35 mouse cellular contexts compared by ENCODE assay signal in the genomic region with DNA sequence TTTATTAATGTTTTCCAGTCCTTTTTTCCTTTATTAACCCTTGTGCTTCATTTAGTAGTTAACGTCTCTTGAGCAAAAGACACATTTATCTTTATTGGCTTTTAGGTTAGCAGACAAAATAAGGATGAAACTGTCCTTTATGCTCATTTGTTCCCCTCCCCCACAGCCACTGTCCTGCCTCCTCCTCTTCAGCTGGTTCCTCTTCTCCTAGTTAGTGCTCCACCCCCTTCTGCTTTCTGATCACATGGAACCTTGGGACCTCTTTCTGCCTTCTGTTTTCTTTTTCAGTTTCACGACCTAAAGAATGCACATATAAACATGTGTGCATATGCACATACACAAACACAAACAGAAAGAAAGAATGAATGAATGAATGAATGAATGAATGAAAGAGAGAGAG. TPM values are rescaled to one million over a fixed set of nuclear protein-coding genes. Genes with fewer than 3 reads are reported as not detected.
A peak's percentile ranks its signal among the peaks of the same experiment; 100 is the strongest.
DNase-seq lines count a peak whose midpoint lies in the region; ATAC-seq and TF ChIP-seq lines count a peak whose summit lies in the region.
"Had no signal": no experiment of that assay in that cellular context is flagged by ENCODE, and none has a peak within 500 bp of the region (broad histone marks: within the 10 kb centered on the region; RNA-seq: fewer than 3 reads in every experiment).

No protein-coding gene starts in this region.

- no peak overlapping the region for H3K9ac ChIP-seq in kidney, embryonic 15.5 days
- H3K9ac ChIP-seq: hindbrain, embryonic 15.5 days; midbrain, embryonic 13.5 days; stomach, embryonic 15.5 days had no signal

- DNase-seq in layer of hippocampus, adult 9-11 months: peak; percentile 45
- DNase-seq in layer of hippocampus, adult 8-10 months (ENCODE audit: low spot score in 2 of 2): no peak
- DNase-seq in A20 (ENCODE audit: low read depth, low spot score): peak; percentile 40
- DNase-seq in left cerebral cortex, postnatal 25 days (ENCODE audit: low spot score in 2 of 2): no peak
- no peak for DNase-seq in urinary bladder, adult 2 months (ENCODE audit: low spot score)
- DNase-seq: adrenal gland, postnatal 10 days; cerebellum, adult 9-10 months; gastrocnemius, postnatal 14 days; heart, adult 2 months; heart, postnatal 36 days; kidney, adult 8-10 months; kidney, postnatal 25 days; liver; right cerebral cortex, postnatal 14 days had no signal

- intact Hi-C loops in left cerebral cortex, postnatal 25 days (cut with DNase I): no loop called here

- H3K36me3 ChIP-seq in macrophage (ENCODE audit: inconsistent target): no peaks in the 10 kb centered on the region
- H3K36me3 ChIP-seq in kidney, embryonic 15.5 days: no peaks in the 10 kb centered on the region
- H3K36me3 ChIP-seq: forebrain, embryonic 10.5 days; hindbrain, embryonic 15.5 days; limb, embryonic 10.5 days; midbrain, embryonic 13.5 days; stomach, embryonic 15.5 days had no signal

- ATAC-seq in kidney, embryonic 15.5 days (replicated peaks; ENCODE audit: low FRiP score): no peak
- ATAC-seq: forebrain, embryonic 16.5 days; midbrain, embryonic 13.5 days had no signal

- no peaks in the 10 kb centered on the region for H3K9me3 ChIP-seq in kidney, embryonic 15.5 days (replicated peaks)
- H3K9me3 ChIP-seq: forebrain, embryonic 10.5 days; hindbrain, embryonic 15.5 days; limb, embryonic 10.5 days; megakaryocyte, embryonic 14.5 days; midbrain, embryonic 13.5 days; stomach, embryonic 15.5 days had no signal

- no peak overlapping the region for H3K4me3 ChIP-seq in bone marrow macrophage, adult 2 months (ENCODE audit: insufficient read depth, low read length)
- H3K4me3 ChIP-seq in macrophage (ENCODE audit: inconsistent target): no peak overlapping the region
- H3K4me3 ChIP-seq in kidney, embryonic 15.5 days (replicated peaks): no peak overlapping the region
- H3K4me3 ChIP-seq: forebrain, embryonic 10.5 days; heart, adult 2 months; hindbrain, embryonic 15.5 days; left cerebral cortex, adult 2 months; limb, embryonic 10.5 days; midbrain, embryonic 13.5 days; stomach, embryonic 15.5 days had no signal

- no peaks in the 10 kb centered on the region for H3K27me3 ChIP-seq in kidney, embryonic 15.5 days
- H3K27me3 ChIP-seq: hindbrain, embryonic 15.5 days; megakaryocyte, embryonic 14.5 days; midbrain, embryonic 13.5 days; stomach, embryonic 15.5 days had no signal

- WGBS in macrophage (ENCODE audit: missing documents): 38% methylated on average over 2 of the region's 2 CpGs
- 68% methylated on average over 2 of the region's 2 CpGs for WGBS in kidney, embryonic 15.5 days

- peaks cover 18% of the 10 kb centered on the region for H3K4me1 ChIP-seq in bone marrow macrophage, adult 2 months (ENCODE audit: control insufficient read depth, insufficient read depth, low read length)
- no peaks in the 10 kb centered on the region for H3K4me1 ChIP-seq in kidney, embryonic 15.5 days
- H3K4me1 ChIP-seq: hindbrain, embryonic 15.5 days; limb, embryonic 10.5 days; stomach, embryonic 15.5 days had no signal

- no peak for TF ChIP-seq CTCF in bone marrow macrophage, adult 2 months (IDR thresholded peaks at IDR 0.05; ENCODE audit: low read depth, low read length)

- H3K4me2 ChIP-seq in kidney, embryonic 15.5 days: no peak overlapping the region
- H3K4me2 ChIP-seq: hindbrain, embryonic 15.5 days; midbrain, embryonic 13.5 days; stomach, embryonic 15.5 days had no signal

- H3K27ac ChIP-seq in bone marrow macrophage, adult 2 months (ENCODE audit: insufficient read depth, low read depth, low read length): peak overlapping the region; percentile 62
- H3K27ac ChIP-seq in macrophage: peak overlapping the region; percentile 63
- no peak overlapping the region for H3K27ac ChIP-seq in kidney, embryonic 15.5 days
- H3K27ac ChIP-seq: forebrain, embryonic 10.5 days; heart, adult 2 months; hindbrain, embryonic 15.5 days; left cerebral cortex, adult 2 months; limb, embryonic 10.5 days; midbrain, embryonic 13.5 days; stomach, embryonic 15.5 days had no signal

- no peak for TF ChIP-seq POLR2A in bone marrow macrophage, adult 2 months (IDR thresholded peaks at IDR 0.05; ENCODE audit: borderline replicate concordance, low read depth, low read length)

- H3K79me2 ChIP-seq in macrophage (ENCODE audit: inconsistent target): no peaks in the 10 kb centered on the region

RNA-seq across cellular contexts. Expression of a gene that starts 18.6 kb away (rescaled TPM):
- total RNA-seq in layer of hippocampus, adult 8-10 months (2022): not detected
- not detected in 2 replicates for polyA plus RNA-seq in bone marrow macrophage, adult 2 months (2012; ENCODE audit: insufficient read depth, insufficient read length, missing spikeins)
- total RNA-seq in macrophage (2018; cell fraction: chromatin; rRNA removed): not detected
- total RNA-seq in macrophage (2018; cell fraction: cytosol; rRNA removed): not detected
- total RNA-seq in macrophage (2018; cell fraction: nucleus; rRNA removed): not detected
- polyA plus RNA-seq in macrophage (2018): not detected in 3 replicates
- not detected in 2 replicates for polyA plus RNA-seq in kidney, embryonic 15.5 days (2015; fragmentation: Nextera tagmentation; extraction: Ambion mirVana)
- not detected for total RNA-seq in left cerebral cortex, postnatal 25 days (2021)
- polyA plus RNA-seq in urinary bladder, adult 2 months (2012; rRNA removed): not detected in 2 replicates
- total RNA-seq: adrenal gland, postnatal 10 days; gastrocnemius, postnatal 14 days; heart, adult 2 months; heart, postnatal 36 days; layer of hippocampus, postnatal 10 days; left cerebral cortex, adult 2 months had no signal
- polyA plus RNA-seq: activated CD4-positive, CD25-positive, alpha-beta regulatory T cell, adult 4 months; brain, embryonic 14.5 days; C2C12; cortical plate, adult 2 months; embryonic facial prominence, embryonic 11.5 days; forebrain, embryonic 10.5 days; forebrain, embryonic 16.5 days; heart, adult 2 months; heart, embryonic 14.5 days; hindbrain, embryonic 15.5 days; intestine, embryonic 14.5 days; limb, embryonic 10.5 days; liver, embryonic 16.5 days; midbrain, embryonic 13.5 days; neural tube, embryonic 11.5 days; stomach, embryonic 15.5 days had no signal

RNA-seq across cellular contexts. Expression of a gene that starts 46.3 kb away (rescaled TPM):
- total RNA-seq in layer of hippocampus, adult 8-10 months (2022): 1 to 10 TPM; 2.7 to 4.0 (median 3.5) TPM
- 1.2 and 1.6 TPM in 2 replicates for polyA plus RNA-seq in bone marrow macrophage, adult 2 months (2012; ENCODE audit: insufficient read depth, insufficient read length, missing spikeins)
- total RNA-seq in macrophage (2018; cell fraction: chromatin; rRNA removed): 1 to 10 TPM in 18 of 26 experiments, under 1 TPM in 7, not detected in 1; 0.34 to 3.3 (median 1.6) TPM
- 1 to 10 TPM in 12 of 26 experiments, under 1 TPM in 14; 0.14 to 1.8 (median 0.91) TPM for total RNA-seq in macrophage (2018; cell fraction: cytosol; rRNA removed)
- total RNA-seq in macrophage (2018; cell fraction: nucleus; rRNA removed): 1 to 10 TPM in 14 of 26 experiments, under 1 TPM in 12; 0.16 to 3.3 (median 1.1) TPM
- 0.55 to 1.1 TPM (median 0.79 TPM) in 3 replicates for polyA plus RNA-seq in macrophage (2018)
- polyA plus RNA-seq in kidney, embryonic 15.5 days (2015; fragmentation: Nextera tagmentation; extraction: Ambion mirVana): 3.0 and 3.1 TPM in 2 replicates
- total RNA-seq in left cerebral cortex, postnatal 25 days (2021): 1 to 10 TPM; 2.8 to 2.9 TPM
- 5.9 and 6.2 TPM in 2 replicates for polyA plus RNA-seq in urinary bladder, adult 2 months (2012; rRNA removed)

RNA-seq across cellular contexts. Expression of a gene that starts 51.8 kb away (rescaled TPM):
- total RNA-seq in layer of hippocampus, adult 8-10 months (2022): under 1 TPM in 1 of 4 experiments, not detected in 3; 0.34 TPM
- not detected in 2 replicates for polyA plus RNA-seq in bone marrow macrophage, adult 2 months (2012; ENCODE audit: insufficient read depth, insufficient read length, missing spikeins)
- not detected for total RNA-seq in macrophage (2018; cell fraction: chromatin; rRNA removed)
- not detected for total RNA-seq in macrophage (2018; cell fraction: cytosol; rRNA removed)
- total RNA-seq in macrophage (2018; cell fraction: nucleus; rRNA removed): not detected
- polyA plus RNA-seq in macrophage (2018): not detected in 3 replicates
- not detected in 2 replicates for polyA plus RNA-seq in kidney, embryonic 15.5 days (2015; fragmentation: Nextera tagmentation; extraction: Ambion mirVana)
- not detected for total RNA-seq in left cerebral cortex, postnatal 25 days (2021)
- 0.12 and 0.19 TPM in 2 replicates for polyA plus RNA-seq in urinary bladder, adult 2 months (2012; rRNA removed)
- total RNA-seq: adrenal gland, postnatal 10 days; heart, adult 2 months; layer of hippocampus, postnatal 10 days; left cerebral cortex, adult 2 months had no signal
- polyA plus RNA-seq: activated CD4-positive, CD25-positive, alpha-beta regulatory T cell, adult 4 months; C2C12; cortical plate, adult 2 months; embryonic facial prominence, embryonic 11.5 days; forebrain, embryonic 10.5 days; forebrain, embryonic 16.5 days; heart, adult 2 months; heart, embryonic 14.5 days; hindbrain, embryonic 15.5 days; intestine, embryonic 14.5 days; limb, embryonic 10.5 days; liver, embryonic 16.5 days; midbrain, embryonic 13.5 days; neural tube, embryonic 11.5 days; stomach, embryonic 15.5 days had no signal

Comparison
In these comparisons a context has a peak if more than half of its experiments do, and no peak if none do; other contexts are left out.
1. DNase-seq: peak in layer of hippocampus, adult 9-11 months (single experiment) and A20 (single experiment); none in layer of hippocampus, adult 8-10 months (0 of 2), left cerebral cortex, postnatal 25 days (0 of 2) and urinary bladder, adult 2 months (single experiment).